Mouse (Mus musculus): ENCODE measurements around the gene Rtn4rl1.

Rtn4rl1 gene

GRCm38 (mm10) chr11:75261730-75262129 lies 68.1 kb downstream of the Rtn4rl1 start:
- ChIA-PET CTCF (no interaction called here), POLR2A (interaction anchor here in 1 of 4 experiments (0.7 kb wide), 1 partner anchor 86 kb away, joined by 7 read pairs; no protein-coding TSS in a partner anchor)

GRCm38 (mm10) chr11:75262181-75262580 lies 68.6 kb downstream of the Rtn4rl1 start:
- CTCF ChIA-PET, result no interaction called here
- POLR2A ChIA-PET, result interaction anchor here in 2 of 4 experiments (0.7 to 0.9 kb wide), 2 partner anchors 19 to 86 kb away, joined by 4 to 7 read pairs; no protein-coding TSS in a partner anchor

GRCm38 (mm10) chr11:75262791-75263190 lies 69.2 kb downstream of the Rtn4rl1 start:
- CTCF ChIA-PET, result no interaction called here
- POLR2A ChIA-PET, result interaction anchor here in 3 of 4 experiments (0.7 to 2.1 kb wide), 5 partner anchors 11 to 151 kb away, joined by 3 to 7 read pairs (median 4); no protein-coding TSS in a partner anchor

GRCm38 (mm10) chr11:75263274-75263963 lies 69.8 kb downstream of the Rtn4rl1 start:
- CTCF ChIA-PET, result interaction anchor here in 2 of 4 experiments (1.2 to 2.7 kb wide), 3 partner anchors 12 to 28 kb away, joined by 3 to 13 read pairs (median 6); no protein-coding TSS in a partner anchor
- POLR2A ChIA-PET, result interaction anchor here in 3 of 4 experiments (0.7 to 2.6 kb wide), 7 partner anchors 12 to 151 kb away, joined by 3 to 13 read pairs (median 6); partner anchors contain the start of gene Ovca2 (in 1 of the 3)

- POLR2A ChIA-PET, result interaction anchor here in 2 of 4 experiments (1.6 to 2.6 kb wide), 6 partner anchors 9 to 86 kb away, joined by 4 to 13 read pairs (median 6); partner anchors contain the start of gene Ovca2 (in 1 of the 2)
- CTCF ChIA-PET, result interaction anchor here (0.5 to 2.7 kb wide), 10 partner anchors 10 to 303 kb away, joined by 3 to 13 read pairs (median 6); no protein-coding TSS in a partner anchor
Measured at GRCm38 (mm10) chr11:75263964-75264312, 70.4 kb downstream of the Rtn4rl1 start.

- CTCF ChIA-PET, result interaction anchor here (0.5 to 2.7 kb wide), 17 partner anchors 10 to 304 kb away, joined by 3 to 13 read pairs (median 4); partner anchors contain the start of gene Rtn4rl1 (in 1 of the 4)
- POLR2A ChIA-PET, result interaction anchor here in 3 of 4 experiments (0.5 to 2.6 kb wide), 12 partner anchors 10 to 203 kb away, joined by 3 to 13 read pairs (median 4); partner anchors contain the start of gene Ovca2 (in 1 of the 3)
Measured at GRCm38 (mm10) chr11:75264550-75264949, 71.0 kb downstream of the Rtn4rl1 start.

GRCm38 (mm10) chr11:75265545-75265944 lies 72.0 kb downstream of the Rtn4rl1 start:
- POLR2A ChIA-PET, result interaction anchor here in 3 of 4 experiments (0.6 to 2.6 kb wide), 15 partner anchors 11 to 367 kb away, joined by 3 to 13 read pairs (median 3); partner anchors contain the start of gene Ovca2 (in 1 of the 3)

GRCm38 (mm10) chr11:75267826-75268281 lies 74.3 kb downstream of the Rtn4rl1 start:
- CTCF ChIA-PET, result interaction anchor here in 2 of 4 experiments (0.6 to 1.7 kb wide), 2 partner anchors 12 to 36 kb away, joined by 4 to 5 read pairs; no protein-coding TSS in a partner anchor
- POLR2A ChIA-PET, result interaction anchor here in 3 of 4 experiments (0.7 to 1.7 kb wide), 8 partner anchors 8 to 193 kb away, joined by 3 to 7 read pairs (median 3); partner anchors contain the start of gene Tlcd2 (in 1 of the 3)

More at GRCm38 (mm10) chr11:75265545-75265944, 72.0 kb downstream of the Rtn4rl1 start:
- CTCF ChIA-PET, result interaction anchor here in 3 of 4 experiments (0.5 to 2.7 kb wide), 9 partner anchors 11 to 166 kb away, joined by 3 to 13 read pairs (median 4); no protein-coding TSS in a partner anchor

- CTCF ChIA-PET, result no interaction called here
Measured at GRCm38 (mm10) chr11:75268492-75268891, 74.9 kb downstream of the Rtn4rl1 start.

GRCm38 (mm10) chr11:75269213-75269612 lies 75.6 kb downstream of the Rtn4rl1 start:
- ChIA-PET POLR2A (interaction anchor here in 2 of 4 experiments (1.3 to 3.0 kb wide), 3 partner anchors 10 to 12 kb away, joined by 3 to 16 read pairs (median 7); no protein-coding TSS in a partner anchor), CTCF (no interaction called here)

More at GRCm38 (mm10) chr11:75268492-75268891, 74.9 kb downstream of the Rtn4rl1 start:
- POLR2A ChIA-PET, result interaction anchor here in 3 of 4 experiments (0.7 to 3.0 kb wide), 9 partner anchors 9 to 193 kb away, joined by 3 to 16 read pairs (median 3); partner anchors contain the start of gene Tlcd2 (in 1 of the 3)

GRCm38 (mm10) chr11:75270276-75270984 lies 76.8 kb downstream of the Rtn4rl1 start:
- CTCF ChIA-PET, result interaction anchor here in 2 of 4 experiments (0.9 to 1.2 kb wide), 2 partner anchors 9 to 65 kb away, joined by 3 read pairs; no protein-coding TSS in a partner anchor
- POLR2A ChIA-PET, result interaction anchor here in 3 of 4 experiments (0.8 to 3.0 kb wide), 9 partner anchors 9 to 100 kb away, joined by 3 to 16 read pairs (median 4); partner anchors contain the start of gene Hic1 (in 1 of the 3)

GRCm38 (mm10) chr11:75270985-75271434 lies 77.4 kb downstream of the Rtn4rl1 start:
- ChIA-PET CTCF (interaction anchor here in 3 of 4 experiments (0.6 to 1.5 kb wide), 4 partner anchors 8 to 48 kb away, joined by 3 to 9 read pairs (median 4); no protein-coding TSS in a partner anchor), POLR2A (interaction anchor here in 3 of 4 experiments (0.8 to 3.0 kb wide), 12 partner anchors 8 to 101 kb away, joined by 3 to 16 read pairs (median 4); partner anchors contain the start of gene Hic1 (in 1 of the 3))

- CTCF ChIA-PET, result interaction anchor here in 3 of 4 experiments (0.7 to 1.5 kb wide), 3 partner anchors 9 to 61 kb away, joined by 3 to 5 read pairs (median 3); no protein-coding TSS in a partner anchor
- POLR2A ChIA-PET, result interaction anchor here (0.5 to 1.7 kb wide), 5 partner anchors 9 to 1154 kb away, joined by 3 to 4 read pairs (median 4); no protein-coding TSS in a partner anchor
Measured at GRCm38 (mm10) chr11:75273466-75273865, 79.9 kb downstream of the Rtn4rl1 start.

GRCm38 (mm10) chr11:75275035-75275434 lies 81.5 kb downstream of the Rtn4rl1 start:
- POLR2A ChIA-PET, result no interaction called here
- CTCF ChIA-PET, result no interaction called here

- ChIA-PET CTCF (interaction anchor here in 2 of 4 experiments (0.6 to 1.0 kb wide), 2 partner anchors 12 to 46 kb away, joined by 5 to 7 read pairs; no protein-coding TSS in a partner anchor), POLR2A (interaction anchor here in 2 of 4 experiments (2.6 to 6.5 kb wide), 2 partner anchors 10 to 15 kb away, joined by 7 to 50 read pairs; no protein-coding TSS in a partner anchor)
Measured at GRCm38 (mm10) chr11:75278115-75278514, 84.5 kb downstream of the Rtn4rl1 start.

GRCm38 (mm10) chr11:75279013-75279341 lies 85.4 kb downstream of the Rtn4rl1 start:
- CTCF ChIA-PET, result interaction anchor here in 2 of 4 experiments (0.9 to 1.7 kb wide), 11 partner anchors 9 to 114 kb away, joined by 3 to 10 read pairs (median 3); no protein-coding TSS in a partner anchor
- POLR2A ChIA-PET, result interaction anchor here in 3 of 4 experiments (0.5 to 6.5 kb wide), 34 partner anchors 8 to 352 kb away, joined by 3 to 50 read pairs (median 4); partner anchors contain the start of genes Tlcd2 (in 3 of the 3), Rpa1 (in 2 of the 3), Hic1 (in 1 of the 3) and Inpp5k (in 1 of the 3)

Data from embryonic stem cell, embryonic (primary cell).